Mouse (Mus musculus) bone marrow macrophage, adult 2 months (primary cell): ENCODE data around the gene Dtx1.
A peak's percentile ranks its signal among the peaks of the same experiment; 100 is the strongest.

Source experiments
- CTCF ChIP-seq: IDR thresholded peaks from 2 replicates; pipeline ENCODE4 v1.5.1; 2012; ENCODE audit warnings: low read depth, mild to moderate bottlenecking, low read length, moderate library complexity
- POLR2A ChIP-seq: IDR thresholded peaks from 2 replicates; pipeline ENCODE4 v1.6.1; 2012; ENCODE audit warnings: mild to moderate bottlenecking, low read depth, low read length, borderline replicate concordance

GRCm38 (mm10) chr5:120714314-120714713 is 2.6 kb upstream of the Dtx1 start:
- TF ChIP-seq CTCF: peak; percentile 94
- no peak for TF ChIP-seq POLR2A
